Mouse (Mus musculus): Measurements from ENCODE around the gene Lpcat3.

- TF ChIP-seq GATA1 (IDR thresholded peaks at IDR 0.05; ENCODE audit: borderline replicate concordance, low read length), result no peak
- no peak for TF ChIP-seq FLI1 (IDR thresholded peaks at IDR 0.05; ENCODE audit: low read length)
Measured at GRCm38 (mm10) chr6:124672100-124672499, 9.3 kb downstream of the Lpcat3 start.
